Mouse (Mus musculus): ENCODE measurements around the gene Csf2.

The Csf2 gene

GRCm38 (mm10) chr11:54242494-54242893 is 7.0 kb downstream of the Csf2 start:
- in situ Hi-C loops (cut with MseI, MboI) = no loop called here

GRCm38 (mm10) chr11:54236939-54237338 is 12.5 kb downstream of the Csf2 start:
- in situ Hi-C loops (cut with MseI, MboI) = no loop called here

- in situ Hi-C loops (cut with MseI, MboI) = no loop called here
Measured at GRCm38 (mm10) chr11:54227478-54227877, 22.0 kb downstream of the Csf2 start.

- in situ Hi-C loops (cut with MseI, MboI) = no loop called here
Measured at GRCm38 (mm10) chr11:54224475-54224986, 24.9 kb downstream of the Csf2 start.

- in situ Hi-C loops (cut with MseI, MboI) = no loop called here
Measured at GRCm38 (mm10) chr11:54223637-54224474, 25.6 kb downstream of the Csf2 start.

- in situ Hi-C loops (cut with MseI, MboI) = no loop called here
Measured at GRCm38 (mm10) chr11:54219903-54220740, 29.3 kb downstream of the Csf2 start.

GRCm38 (mm10) chr11:54219191-54219590 is 30.3 kb downstream of the Csf2 start:
- in situ Hi-C loops (cut with MseI, MboI) = no loop called here

- in situ Hi-C loops (cut with MseI, MboI) = no loop called here
Measured at GRCm38 (mm10) chr11:54217384-54217783, 32.1 kb downstream of the Csf2 start.

- in situ Hi-C loops (cut with MseI, MboI) = no loop called here
Measured at GRCm38 (mm10) chr11:54216091-54216490, 33.4 kb downstream of the Csf2 start.

- in situ Hi-C loops (cut with MseI, MboI) = no loop called here
Measured at GRCm38 (mm10) chr11:54214499-54215443, 34.7 kb downstream of the Csf2 start.

- in situ Hi-C loops (cut with MseI, MboI) = no loop called here
Measured at GRCm38 (mm10) chr11:54213631-54214030, 35.8 kb downstream of the Csf2 start.

GRCm38 (mm10) chr11:54206993-54207392 is 42.5 kb downstream of the Csf2 start:
- in situ Hi-C loops (cut with MseI, MboI) = no loop called here

GRCm38 (mm10) chr11:54205366-54205765 is 44.1 kb downstream of the Csf2 start:
- in situ Hi-C loops (cut with MseI, MboI) = no loop called here

GRCm38 (mm10) chr11:54204781-54205180 is 44.7 kb downstream of the Csf2 start:
- in situ Hi-C loops (cut with MseI, MboI) = no loop called here

- in situ Hi-C loops (cut with MseI, MboI) = no loop called here
Measured at GRCm38 (mm10) chr11:54203162-54203561, 46.3 kb downstream of the Csf2 start.

GRCm38 (mm10) chr11:54201881-54202685 is 47.4 kb downstream of the Csf2 start:
- in situ Hi-C loops (cut with MseI, MboI) = no loop called here

GRCm38 (mm10) chr11:54201287-54201773 is 48.1 kb downstream of the Csf2 start:
- in situ Hi-C loops (cut with MseI, MboI) = no loop called here
